Mouse (Mus musculus) neural tube, embryonic 14.5 days (tissue): ENCODE results near the gene Magea2. TPM values are rescaled to one million over a fixed set of nuclear protein-coding genes. Genes with fewer than 3 reads are reported as not detected.
"Not testable (repeated sequence)": the region's sequence is repeated elsewhere in the genome, so short reads cannot be mapped to it uniquely, and the experiment has no call there.

Experiments used
- ATAC-seq: fragments of 200-750 bp; cut with Nextera tagmentation; 2 replicates; pipeline ENCODE4 v1.8.0; 2017; ENCODE audit warnings: low read depth, mild to moderate bottlenecking, moderate TSS enrichment, moderate library complexity
- H3K27ac ChIP-seq: fragments of 300-500 bp; sonication (generic); 2 replicates; pipeline ENCODE4 v1.5.1; 2014; ENCODE audit warnings: low read depth, mild to moderate bottlenecking, control low read depth, low read length, moderate library complexity, mixed read lengths
- H3K27me3 ChIP-seq: fragments of 300-500 bp; sonication (generic); 2 replicates; pipeline ENCODE4 v1.6.1; 2014; ENCODE audit warnings: low read length; ENCODE audit not compliant: control insufficient read depth, insufficient read depth
- H3K36me3 ChIP-seq: fragments of 300-500 bp; sonication (generic); 2 replicates; pipeline ENCODE4 v1.6.1; 2014; ENCODE audit warnings: low read length, mixed read lengths; ENCODE audit not compliant: control insufficient read depth, insufficient read depth
- H3K4me1 ChIP-seq: fragments of 300-500 bp; sonication (generic); 2 replicates; pipeline ENCODE4 v1.6.1; 2014; ENCODE audit warnings: low read length; ENCODE audit not compliant: control insufficient read depth, insufficient read depth
- H3K4me2 ChIP-seq: fragments of 300-500 bp; sonication (generic); 2 replicates; pipeline ENCODE4 v1.6.1; 2014; ENCODE audit warnings: mild to moderate bottlenecking, low read depth, low read length, control low read depth
- H3K4me3 ChIP-seq: fragments of 300-500 bp; sonication (generic); 2 replicates; pipeline ENCODE4 v1.5.1; 2014; ENCODE audit warnings: low read depth, low read length, control low read depth, mixed read lengths
- H3K9ac ChIP-seq: fragments of 300-500 bp; sonication (generic); replicated peaks from 2 replicates; pipeline ENCODE4 v1.6.1; 2014; ENCODE audit warnings: low read depth, mild to moderate bottlenecking, control low read depth, low read length, mixed read lengths
- H3K9me3 ChIP-seq: fragments of 300-500 bp; sonication (generic); 2 replicates; pipeline ENCODE4 v1.6.1; 2016; ENCODE audit warnings: low read length; ENCODE audit not compliant: control insufficient read depth
- WGBS: fragments of 180-500 bp; shearing (Covaris S2); extraction: QIAGEN DNeasy Blood & Tissue Kit; methylation state at CpG from one replicate; pipeline ENCODE4 v1.1.7; 2014; 5-methylcytosine and 5-hydroxymethylcytosine counted together
- polyA plus RNA-seq: library from polyadenylated mRNA; unstranded; fragments of >200 nt; fragmentation: Nextera tagmentation; extraction: Ambion mirVana; gene quantifications from 2 replicates; pipeline ENCODE4 v1.2.1, GENCODE M21; 2014

Gene Magea2
- not detected in 2 replicates for polyA plus RNA-seq

GRCm38 (mm10) chrX:155093566-155093965, at the start of gene Magea2:
Gene Magea2, minus strand, starts transcription at chrX:155093666.
- H3K4me2 ChIP-seq, H3K4me3 ChIP-seq, H3K36me3 ChIP-seq, H3K27me3 ChIP-seq, H3K9me3 ChIP-seq, H3K9ac ChIP-seq, ATAC-seq, H3K27ac ChIP-seq, H3K4me1 ChIP-seq: not testable (repeated sequence)
- 96% methylated on average over 3 of the region's 4 CpGs for WGBS

- H3K9ac ChIP-seq, H3K4me3 ChIP-seq, ATAC-seq, H3K9me3 ChIP-seq, H3K27ac ChIP-seq, H3K27me3 ChIP-seq, H3K4me1 ChIP-seq, H3K36me3 ChIP-seq, H3K4me2 ChIP-seq: not testable (repeated sequence)
- 87% methylated on average over 3 of the region's 3 CpGs for WGBS
Observed at GRCm38 (mm10) chrX:155128312-155128711, 34.8 kb upstream of the Magea2 start, which contains the start of gene Cldn34b2. Gene Cldn34b2, minus strand, starts transcription at chrX:155128412.

- Histone ChIP-seq H3K4me3 (no peak overlapping the region), H3K36me3 (no peaks in the 10 kb centered on the region), H3K9me3 (no peaks in the 10 kb centered on the region), H3K27me3 (no peaks in the 10 kb centered on the region), H3K9ac (no peak overlapping the region), H3K4me2 (no peak overlapping the region), H3K27ac (no peak overlapping the region), H3K4me1 (no peaks in the 10 kb centered on the region)
- ATAC-seq, result no peak
Observed at GRCm38 (mm10) chrX:155098024-155098423, 4.6 kb upstream of the Magea2 start.

GRCm38 (mm10) chrX:155089693-155090092, 3.8 kb downstream of the Magea2 start, which contains the start of gene Magea1:
Gene Magea1, minus strand, starts transcription at chrX:155089793.
- H3K4me2 ChIP-seq, H3K9me3 ChIP-seq, H3K27me3 ChIP-seq, ATAC-seq, H3K27ac ChIP-seq, H3K4me3 ChIP-seq, H3K36me3 ChIP-seq, H3K4me1 ChIP-seq, H3K9ac ChIP-seq: not testable (repeated sequence)
- 91% methylated on average over 1 of the region's 2 CpGs for WGBS

GRCm38 (mm10) chrX:155063045-155063444, 30.4 kb downstream of the Magea2 start, which contains the start of gene Magea5:
Gene Magea5, minus strand, starts transcription at chrX:155063145.
- H3K27me3 ChIP-seq, H3K36me3 ChIP-seq, H3K4me3 ChIP-seq, H3K9me3 ChIP-seq, ATAC-seq, H3K27ac ChIP-seq, H3K9ac ChIP-seq, H3K4me2 ChIP-seq, H3K4me1 ChIP-seq: not testable (repeated sequence)
- 90% methylated on average over 12 of the region's 16 CpGs for WGBS

GRCm38 (mm10) chrX:154995750-154996149, 97.7 kb downstream of the Magea2 start, which contains the start of gene Magea8:
Gene Magea8, minus strand, starts transcription at chrX:154995850.
- not testable (repeated sequence) for H3K36me3 ChIP-seq, H3K27ac ChIP-seq, H3K4me3 ChIP-seq, H3K9ac ChIP-seq, ATAC-seq, H3K9me3 ChIP-seq, H3K4me1 ChIP-seq, H3K4me2 ChIP-seq, H3K27me3 ChIP-seq
- WGBS, result 93% methylated on average over 7 of the region's 11 CpGs

Other genes with a start within 250 kb of the Magea2 start
- gene Cldn34b1, start 203.4 kb downstream of the Magea2 start, polyA plus RNA-seq, result not detected in 2 replicates
- not detected in 2 replicates for gene Magea6, start 157.7 kb downstream of the Magea2 start, polyA plus RNA-seq
- not detected in 2 replicates for gene Magea3, start 144.2 kb downstream of the Magea2 start, polyA plus RNA-seq
- not detected in 2 replicates for gene Magea8, start 97.8 kb downstream of the Magea2 start, polyA plus RNA-seq
- not detected in 2 replicates for gene Magea5, start 30.5 kb downstream of the Magea2 start, polyA plus RNA-seq
- not detected in 2 replicates for gene Magea1, start 3.9 kb downstream of the Magea2 start, polyA plus RNA-seq
- not detected in 2 replicates for gene Cldn34b2, start 34.7 kb upstream of the Magea2 start, polyA plus RNA-seq
- 63.1 and 75.1 TPM in 2 replicates for gene Sat1, start 122.8 kb upstream of the Magea2 start, polyA plus RNA-seq
- gene Acot9, start 168.8 kb upstream of the Magea2 start, polyA plus RNA-seq, result 48.5 and 49.4 TPM in 2 replicates
- gene Prdx4, start 247.1 kb upstream of the Magea2 start, polyA plus RNA-seq, result 75.4 and 113 TPM in 2 replicates